Mouse (Mus musculus): Measurements from ENCODE around the gene Wdr41. TPM values are rescaled to one million over a fixed set of nuclear protein-coding genes. Genes with fewer than 3 reads are reported as not detected.

Wdr41 gene
- total and polyA plus RNA-seq, 3 experiments: 5.0 to 12.7 (median 10.7) TPM

GRCm38 (mm10) chr13:95017278-95017677, 41.1 kb downstream of the Wdr41 start:
- TF ChIP-seq PAX5 (IDR thresholded peaks at IDR 0.05; ENCODE audit: low read length) (no peak), USF2 (conservative IDR thresholded peaks at IDR 0.05; ENCODE audit: low read depth, low read length) (no peak), BHLHE40 (IDR thresholded peaks at IDR 0.05; ENCODE audit: low read depth, low read length) (no peak), ELF1 (IDR thresholded peaks at IDR 0.05; ENCODE audit: low read depth, low read length) (no peak), MYC (IDR thresholded peaks at IDR 0.05; ENCODE audit: low read depth, low read length) (no peak), MXI1 (IDR thresholded peaks at IDR 0.05; ENCODE audit: low read depth, low read length) (no peak), ZKSCAN1 (IDR thresholded peaks at IDR 0.05; ENCODE audit: borderline replicate concordance, low read depth, low read length) (no peak), KAT2A (IDR thresholded peaks at IDR 0.05; ENCODE audit: insufficient replicate concordance, low read length) (no peak), EP300 (IDR thresholded peaks at IDR 0.05; ENCODE audit: low read length) (no peak), GABPA (IDR thresholded peaks at IDR 0.05; ENCODE audit: insufficient replicate concordance, low read depth, low read length) (no peak), SIN3A (IDR thresholded peaks at IDR 0.05; ENCODE audit: low read length) (no peak), CTCF (conservative IDR thresholded peaks at IDR 0.05 in 1 of 2, IDR thresholded peaks at IDR 0.05 in 1 of 2; ENCODE audit: low read depth in 2 of 2, low read length in 2 of 2) (no peak), CHD1 (IDR thresholded peaks at IDR 0.05; ENCODE audit: low read depth, low read length) (no peak), UBTF (IDR thresholded peaks at IDR 0.05; ENCODE audit: low read depth, low read length) (no peak), POLR2AphosphoS2 (IDR thresholded peaks at IDR 0.05; ENCODE audit: low read depth, low read length) (no peak), TBP (conservative IDR thresholded peaks at IDR 0.05; ENCODE audit: low read depth, low read length) (no peak)
- H3K9me3 ChIP-seq (replicated peaks; ENCODE audit: low read length): no peaks in the 10 kb centered on the region
- dilution Hi-C loops (cut with MboI; ENCODE audit: extremely low pct_ligation_motif_present, extremely low pct_unique_long_range_greater_than_20kb, low sequenced_read_pairs) (no loop called here), in situ Hi-C loops (cut with MboI; ENCODE audit: low pct_ligation_motif_present, low pct_unique_long_range_greater_than_20kb, low sequenced_read_pairs) (no loop called here)
- H3K9ac ChIP-seq (ENCODE audit: insufficient read depth, low read depth): no peak overlapping the region
- peaks cover 0 to 31% of the 10 kb centered on the region in 2 experiments for H3K36me3 ChIP-seq (replicated peaks in 1 of 2; ENCODE audit: control insufficient read depth in 1 of 2, insufficient read depth in 1 of 2, low read length in 1 of 2)
- no peak overlapping the region for H3K27ac ChIP-seq (ENCODE audit: insufficient read depth, low read depth)
- no peak overlapping the region for H3K4me2 ChIP-seq (ENCODE audit: insufficient read depth, low read depth, poor library complexity, severe bottlenecking)
- no peaks in the 10 kb centered on the region for H3K79me2 ChIP-seq (replicated peaks; ENCODE audit: control insufficient read depth, extremely low read depth, insufficient read depth, poor library complexity, severe bottlenecking)
- no peak for DNase-seq (ENCODE audit: extremely low read depth)
- H3K4me3 ChIP-seq (replicated peaks in 1 of 3; ENCODE audit: low read depth in 2 of 3, low read length in 2 of 3, poor library complexity in 1 of 3): no peak overlapping the region
- peaks cover 9 to 55% of the 10 kb centered on the region in 2 experiments for H3K4me1 ChIP-seq (ENCODE audit: control insufficient read depth in 1 of 2, insufficient read depth in 2 of 2)
- H3K27me3 ChIP-seq (replicated peaks): no peaks in the 10 kb centered on the region

- peaks cover 3 to 53% of the 10 kb centered on the region in 2 experiments for H3K4me1 ChIP-seq (ENCODE audit: control insufficient read depth in 1 of 2, insufficient read depth in 2 of 2)
- peaks cover 0 to 38% of the 10 kb centered on the region in 2 experiments for H3K36me3 ChIP-seq (replicated peaks in 1 of 2; ENCODE audit: control insufficient read depth in 1 of 2, insufficient read depth in 1 of 2, low read length in 1 of 2)
- dilution Hi-C loops (cut with MboI; ENCODE audit: extremely low pct_ligation_motif_present, extremely low pct_unique_long_range_greater_than_20kb, low sequenced_read_pairs): no loop called here
- TF ChIP-seq MAFK (IDR thresholded peaks at IDR 0.05; ENCODE audit: insufficient replicate concordance, low read length) (no peak), GABPA (IDR thresholded peaks at IDR 0.05; ENCODE audit: insufficient replicate concordance, low read depth, low read length) (no peak), BHLHE40 (IDR thresholded peaks at IDR 0.05; ENCODE audit: low read depth, low read length) (no peak), ETS1 (conservative IDR thresholded peaks at IDR 0.05; ENCODE audit: low read depth, low read length) (no peak), SMC3 (IDR thresholded peaks at IDR 0.05; ENCODE audit: low read depth, low read length) (peak; percentile 86), ZKSCAN1 (IDR thresholded peaks at IDR 0.05; ENCODE audit: borderline replicate concordance, low read depth, low read length) (no peak), IRF4 (IDR thresholded peaks at IDR 0.05; ENCODE audit: low read depth, low read length) (peak; percentile 58; the same call in 1 of the 2 replicates), PAX5 (IDR thresholded peaks at IDR 0.05; ENCODE audit: low read length) (no peak), ZNF384 (IDR thresholded peaks at IDR 0.05; ENCODE audit: low read depth, low read length) (no peak), MAZ (IDR thresholded peaks at IDR 0.05; ENCODE audit: low read depth, low read length) (no peak), NELFE (IDR thresholded peaks at IDR 0.05; ENCODE audit: low read depth, low read length) (no peak), ZC3H11A (IDR thresholded peaks at IDR 0.05; ENCODE audit: low read depth, low read length) (peak; percentile 64), CHD2 (IDR thresholded peaks at IDR 0.05; ENCODE audit: low read length) (no peak), POLR2A (IDR thresholded peaks at IDR 0.05; ENCODE audit: low read depth, low read length) (no peak), USF2 (conservative IDR thresholded peaks at IDR 0.05; ENCODE audit: low read depth, low read length) (no peak), TBP (conservative IDR thresholded peaks at IDR 0.05; ENCODE audit: low read depth, low read length) (no peak), UBTF (IDR thresholded peaks at IDR 0.05; ENCODE audit: low read depth, low read length) (no peak), MYC (IDR thresholded peaks at IDR 0.05; ENCODE audit: low read depth, low read length) (no peak), RAD21 (IDR thresholded peaks at IDR 0.05; ENCODE audit: low read depth, low read length) (peak; percentile 91), CHD1 (IDR thresholded peaks at IDR 0.05; ENCODE audit: low read depth, low read length) (no peak), RCOR1 (conservative IDR thresholded peaks at IDR 0.05; ENCODE audit: low read depth, low read length) (no peak), JUN (IDR thresholded peaks at IDR 0.05; ENCODE audit: insufficient read depth, low read depth, low read length) (no peak), EP300 (IDR thresholded peaks at IDR 0.05; ENCODE audit: low read length) (no peak), SIN3A (IDR thresholded peaks at IDR 0.05; ENCODE audit: low read length) (no peak), KAT2A (IDR thresholded peaks at IDR 0.05; ENCODE audit: insufficient replicate concordance, low read length) (no peak), USF1 (IDR thresholded peaks at IDR 0.05; ENCODE audit: low read depth, low read length) (no peak), ZMIZ1 (IDR thresholded peaks at IDR 0.05; ENCODE audit: low read depth, low read length) (no peak), MXI1 (IDR thresholded peaks at IDR 0.05; ENCODE audit: low read depth, low read length) (no peak), POLR2AphosphoS2 (IDR thresholded peaks at IDR 0.05; ENCODE audit: low read depth, low read length) (no peak)
Measured at GRCm38 (mm10) chr13:95017916-95018315, 41.8 kb downstream of the Wdr41 start.

More at GRCm38 (mm10) chr13:95017916-95018315, 41.8 kb downstream of the Wdr41 start:
- Histone ChIP-seq H3K79me2 (replicated peaks; ENCODE audit: control insufficient read depth, extremely low read depth, insufficient read depth, poor library complexity, severe bottlenecking) (no peaks in the 10 kb centered on the region), H3K27me3 (replicated peaks) (no peaks in the 10 kb centered on the region), H3K4me2 (ENCODE audit: insufficient read depth, low read depth, poor library complexity, severe bottlenecking) (no peak overlapping the region), H3K9me3 (replicated peaks; ENCODE audit: low read length) (no peaks in the 10 kb centered on the region), H3K4me3 (replicated peaks in 1 of 3; ENCODE audit: low read depth in 2 of 3, low read length in 2 of 3, poor library complexity in 1 of 3) (no peak overlapping the region), H3K27ac (ENCODE audit: insufficient read depth, low read depth) (no peak overlapping the region), H3K9ac (ENCODE audit: insufficient read depth, low read depth) (no peak overlapping the region)
- in situ Hi-C loops (cut with MboI; ENCODE audit: low pct_ligation_motif_present, low pct_unique_long_range_greater_than_20kb, low sequenced_read_pairs): no loop called here
- DNase-seq (ENCODE audit: extremely low read depth): peak; percentile 75

Data from CH12.LX (cell line).